Mouse (Mus musculus) spleen, adult 2 months (tissue): ENCODE results near the gene Pawr. TPM values are rescaled to one million over a fixed set of nuclear protein-coding genes. Genes with fewer than 3 reads are reported as not detected.
"Not testable (repeated sequence)": the region's sequence is repeated elsewhere in the genome, so short reads cannot be mapped to it uniquely, and the experiment has no call there.

Source experiments
- DNase-seq, 2 experiments: peaks; one replicate each; pipeline versions ENCODE4 v3.0.0 to v3.0.0-alpha.2; 2012 to 2021; ENCODE audit warnings: low spot score in 2 of 2, low read depth in 1 of 2
- H3K27ac ChIP-seq: fragments of 200-500 bp; 2 replicates; pipeline ENCODE4 v1.5.1; 2012; ENCODE audit warnings: low read length, inconsistent platforms; ENCODE audit not compliant: insufficient read depth
- H3K27me3 ChIP-seq: fragments of 200-500 bp; 2 replicates; pipeline ENCODE4 v1.6.1; 2012; ENCODE audit warnings: mild to moderate bottlenecking, moderate library complexity, low read length, inconsistent platforms; ENCODE audit not compliant: control insufficient read depth, insufficient read depth
- H3K36me3 ChIP-seq: fragments of 200-500 bp; 2 replicates; pipeline ENCODE4 v1.6.1; 2012; ENCODE audit warnings: mild to moderate bottlenecking, low read length, inconsistent platforms; ENCODE audit not compliant: control insufficient read depth, insufficient read depth
- H3K4me1 ChIP-seq: fragments of 200-500 bp; 2 replicates; pipeline ENCODE4 v1.6.1; 2011; ENCODE audit warnings: inconsistent platforms; ENCODE audit not compliant: control insufficient read depth, insufficient read depth, insufficient read length
- H3K4me3 ChIP-seq: fragments of 200-500 bp; 2 replicates; pipeline ENCODE4 v1.5.1; 2011; ENCODE audit warnings: mild to moderate bottlenecking, inconsistent platforms; ENCODE audit not compliant: insufficient read depth, insufficient read length; ENCODE audit errors: extremely low read depth
- CTCF ChIP-seq: fragments of 200-500 bp; IDR thresholded peaks from 2 replicates; pipeline ENCODE4 v1.5.1; 2011; ENCODE audit warnings: mild to moderate bottlenecking, inconsistent platforms; ENCODE audit not compliant: insufficient read depth, insufficient read length, insufficient replicate concordance; ENCODE audit errors: extremely low read depth
- POLR2A ChIP-seq: fragments of 200-500 bp; IDR thresholded peaks from 2 replicates; pipeline ENCODE4 v1.6.1; 2011; ENCODE audit warnings: low read depth, low read length, inconsistent platforms
- WGBS: fragments of 180-500 bp; shearing (Covaris S2); methylation state at CpG from one replicate; pipeline ENCODE4 v1.1.7; 2018; 5-methylcytosine and 5-hydroxymethylcytosine counted together
- polyA plus RNA-seq: library from polyadenylated mRNA; depleted of rRNA; stranded (reverse); fragments of >200 nt; gene quantifications from 2 replicates; pipeline ENCODE4 v1.2.3, GENCODE M21; 2012

Gene Pawr
- polyA plus RNA-seq, 1 experiment, result 3.5 TPM

- no peak for DNase-seq
- WGBS, result 86% methylated on average over 5 of the region's 5 CpGs
- H3K27me3 ChIP-seq, result no peaks in the 10 kb centered on the region
- TF ChIP-seq POLR2A (no peak), CTCF (no peak)
- no peak overlapping the region for H3K4me3 ChIP-seq
- H3K4me1 ChIP-seq, result no peaks in the 10 kb centered on the region
- H3K36me3 ChIP-seq, result no peaks in the 10 kb centered on the region
- no peak overlapping the region for H3K27ac ChIP-seq
Observed at GRCm38 (mm10) chr10:108339118-108339517, 7.2 kb downstream of the Pawr start.

GRCm38 (mm10) chr10:108339872-108340271 lies 8.0 kb downstream of the Pawr start:
- no peak overlapping the region for H3K4me3 ChIP-seq
- no peaks in the 10 kb centered on the region for H3K36me3 ChIP-seq
- no peak for TF ChIP-seq POLR2A
- TF ChIP-seq CTCF, result no peak
- H3K27me3 ChIP-seq, result no peaks in the 10 kb centered on the region
- H3K4me1 ChIP-seq, result no peaks in the 10 kb centered on the region
- WGBS, result 86% methylated on average over 4 of the region's 4 CpGs
- no peak for DNase-seq
- no peak overlapping the region for H3K27ac ChIP-seq

GRCm38 (mm10) chr10:108343734-108344133 lies 11.8 kb downstream of the Pawr start:
- Histone ChIP-seq H3K27me3 (no peaks in the 10 kb centered on the region), H3K27ac (no peak overlapping the region), H3K4me1 (no peaks in the 10 kb centered on the region), H3K36me3 (no peaks in the 10 kb centered on the region), H3K4me3 (no peak overlapping the region)
- no peak for TF ChIP-seq POLR2A
- TF ChIP-seq CTCF, result no peak
- DNase-seq, result no peak

GRCm38 (mm10) chr10:108345123-108345522 lies 13.2 kb downstream of the Pawr start:
- no peaks in the 10 kb centered on the region for H3K36me3 ChIP-seq
- H3K4me1 ChIP-seq, result no peaks in the 10 kb centered on the region
- WGBS, result 93% methylated on average over 9 of the region's 9 CpGs
- no peak overlapping the region for H3K4me3 ChIP-seq
- H3K27me3 ChIP-seq, result no peaks in the 10 kb centered on the region
- TF ChIP-seq CTCF (no peak), POLR2A (no peak)
- DNase-seq, result no peak
- H3K27ac ChIP-seq, result no peak overlapping the region

GRCm38 (mm10) chr10:108346301-108346700 lies 14.4 kb downstream of the Pawr start:
- not testable (repeated sequence) for H3K27me3 ChIP-seq, H3K27ac ChIP-seq, H3K4me1 ChIP-seq, H3K4me3 ChIP-seq, DNase-seq, H3K36me3 ChIP-seq
- WGBS, result 90% methylated on average over 4 of the region's 4 CpGs

GRCm38 (mm10) chr10:108350125-108351070 lies 18.5 kb downstream of the Pawr start:
- WGBS, result 83% methylated on average over 9 of the region's 9 CpGs
- H3K27ac ChIP-seq, result no peak overlapping the region
- no peak overlapping the region for H3K4me3 ChIP-seq
- no peak for TF ChIP-seq POLR2A
- no peak for TF ChIP-seq CTCF
- no peaks in the 10 kb centered on the region for H3K4me1 ChIP-seq
- H3K36me3 ChIP-seq, result no peaks in the 10 kb centered on the region
- H3K27me3 ChIP-seq, result no peaks in the 10 kb centered on the region
- no peak for DNase-seq

GRCm38 (mm10) chr10:108352944-108353343 lies 21.0 kb downstream of the Pawr start:
- Histone ChIP-seq H3K4me1 (no peaks in the 10 kb centered on the region), H3K27ac (no peak overlapping the region), H3K27me3 (no peaks in the 10 kb centered on the region), H3K36me3 (no peaks in the 10 kb centered on the region), H3K4me3 (no peak overlapping the region)
- WGBS, result 83% methylated on average over 10 of the region's 10 CpGs
- no peak for DNase-seq
- no peak for TF ChIP-seq CTCF
- no peak for TF ChIP-seq POLR2A
